Mouse (Mus musculus): ENCODE measurements at regions not wholly inside any gene's neighbourhood (a gene's known extent, or its start where the extent isn't known, plus 50 kb on each side); places are given as distances from the start of the nearest gene placed in this dataset.
A peak's percentile ranks its signal among the peaks of the same experiment; 100 is the strongest.
"Not testable (repeated sequence)": the region's sequence is repeated elsewhere in the genome, so short reads cannot be mapped to it uniquely, and the experiment has no call there.

DNA sequence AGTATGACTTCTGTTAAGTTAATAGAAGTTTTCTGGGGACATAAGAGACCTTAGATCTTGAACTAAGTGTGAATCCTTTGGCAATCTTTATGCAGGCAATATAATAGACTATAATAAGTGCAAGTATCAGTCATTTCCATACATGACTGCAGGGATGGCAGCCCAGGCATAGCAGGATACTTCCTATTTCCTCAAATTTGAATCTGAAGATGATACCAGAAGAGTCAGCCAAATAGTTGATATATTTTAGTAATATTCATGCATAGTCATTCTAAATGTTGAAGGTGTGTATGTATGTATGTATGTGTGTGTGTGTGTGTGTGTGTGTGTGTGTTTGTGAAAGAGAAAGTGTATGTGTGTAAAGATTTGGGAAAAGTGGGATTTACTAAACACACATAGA is 64.3 kb downstream of the Prl2c2 start:
- not testable (repeated sequence) for H3K27ac ChIP-seq (ENCODE audit: control insufficient read depth, insufficient read depth, low read length); DNase-seq; H3K36me3 ChIP-seq (ENCODE audit: control insufficient read depth, insufficient read depth, low read length); H3K27me3 ChIP-seq (ENCODE audit: control insufficient read depth, insufficient read depth, low read length); H3K4me1 ChIP-seq (replicated peaks; ENCODE audit: control insufficient read depth, insufficient read depth, low read length); H3K4me3 ChIP-seq (ENCODE audit: control insufficient read depth, insufficient read depth, low read length)

DNA sequence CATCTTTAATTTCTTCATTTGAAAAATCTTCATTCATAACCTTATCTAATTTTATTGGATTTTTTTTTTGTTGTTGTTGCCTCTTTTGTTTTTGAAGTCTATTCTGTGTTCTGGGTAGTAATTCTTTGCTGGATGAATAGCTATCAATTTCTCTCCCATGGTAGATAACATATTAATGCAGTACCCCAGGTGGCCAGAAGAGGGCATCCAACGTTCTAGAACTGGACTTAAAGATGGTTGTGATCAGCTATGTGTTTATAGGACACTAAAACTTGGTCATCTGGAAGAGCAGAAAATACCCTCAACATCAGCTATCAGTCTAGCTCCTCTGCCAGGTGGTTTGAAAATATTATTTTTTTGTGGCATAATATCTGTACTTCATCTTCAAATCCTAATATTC is 70.1 kb downstream of the Prl2c2 start:
- not testable (repeated sequence) for H3K4me3 ChIP-seq (ENCODE audit: control insufficient read depth, insufficient read depth, low read length); H3K27me3 ChIP-seq (ENCODE audit: control insufficient read depth, insufficient read depth, low read length); H3K36me3 ChIP-seq (ENCODE audit: control insufficient read depth, insufficient read depth, low read length); H3K27ac ChIP-seq (ENCODE audit: control insufficient read depth, insufficient read depth, low read length); DNase-seq; H3K4me1 ChIP-seq (replicated peaks; ENCODE audit: control insufficient read depth, insufficient read depth, low read length)
- 2% methylated on average over 1 of the region's 1 CpGs for WGBS

DNA sequence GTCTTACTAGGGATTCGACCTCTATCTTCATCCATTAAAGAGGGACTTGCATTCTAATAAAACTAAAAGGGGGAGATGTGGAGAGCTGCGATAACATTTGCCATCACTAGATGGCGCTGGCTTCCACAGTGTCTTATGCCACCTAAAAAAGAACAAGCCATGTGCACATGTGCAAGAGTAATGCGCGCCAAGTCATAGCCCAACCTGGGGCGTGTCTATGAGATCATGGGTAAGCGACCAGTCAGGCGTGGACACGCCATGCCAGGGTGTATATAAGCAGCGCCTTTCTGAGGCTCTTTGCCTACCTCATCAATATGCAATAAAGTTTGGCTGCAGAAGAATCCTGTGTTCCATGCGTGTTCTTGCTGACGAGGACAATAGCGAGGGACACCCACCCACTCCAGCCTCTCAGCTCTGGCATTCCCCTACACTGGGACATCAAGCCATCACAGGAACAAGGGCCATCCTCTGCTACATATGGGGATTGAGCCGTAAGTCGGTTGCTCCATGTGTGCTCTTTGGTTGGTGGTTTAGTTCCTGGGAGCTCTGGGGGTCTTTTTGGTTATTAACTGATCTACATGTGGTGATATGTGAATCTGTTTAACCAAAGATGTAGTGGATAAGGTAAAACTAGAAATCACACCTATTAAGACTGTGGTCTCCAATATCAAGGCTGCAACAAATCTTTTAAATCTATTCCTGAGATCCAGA is 73.1 kb downstream of the Prl2c2 start:
- WGBS, result 89% methylated on average over 15 of the region's 15 CpGs
- not testable (repeated sequence) for DNase-seq; H3K27me3 ChIP-seq (ENCODE audit: control insufficient read depth, insufficient read depth, low read length); H3K36me3 ChIP-seq (ENCODE audit: control insufficient read depth, insufficient read depth, low read length); H3K4me3 ChIP-seq (ENCODE audit: control insufficient read depth, insufficient read depth, low read length); H3K27ac ChIP-seq (ENCODE audit: control insufficient read depth, insufficient read depth, low read length); H3K4me1 ChIP-seq (replicated peaks; ENCODE audit: control insufficient read depth, insufficient read depth, low read length)

DNA sequence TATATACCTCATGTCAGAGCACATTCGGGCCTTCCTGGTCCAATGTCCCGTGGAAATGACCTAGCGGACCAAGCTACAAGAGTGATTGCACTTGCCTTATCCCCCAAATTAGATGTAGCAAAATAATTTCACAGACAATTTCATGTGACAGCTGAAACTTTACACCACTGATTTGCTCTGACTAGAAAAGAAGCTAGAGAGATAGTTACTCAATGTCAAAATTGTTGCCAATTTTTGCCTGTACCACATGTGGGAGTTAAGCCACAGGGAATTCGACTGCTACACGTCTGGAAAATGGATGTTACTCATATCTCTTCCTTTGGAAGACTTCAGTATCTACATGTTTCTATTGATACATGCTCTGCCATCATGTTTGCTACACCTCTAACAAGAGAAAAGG is 74.6 kb downstream of the Prl2c2 start:
- DNase-seq, result no peak
- Histone ChIP-seq H3K36me3 (ENCODE audit: control insufficient read depth, insufficient read depth, low read length) (no peaks in the 10 kb centered on the region), H3K27me3 (ENCODE audit: control insufficient read depth, insufficient read depth, low read length) (no peaks in the 10 kb centered on the region), H3K4me3 (ENCODE audit: control insufficient read depth, insufficient read depth, low read length) (no peak overlapping the region), H3K4me1 (replicated peaks; ENCODE audit: control insufficient read depth, insufficient read depth, low read length) (no peaks in the 10 kb centered on the region), H3K27ac (ENCODE audit: control insufficient read depth, insufficient read depth, low read length) (no peak overlapping the region)
- TF ChIP-seq CTCF (IDR thresholded peaks at IDR 0.05; ENCODE audit: borderline replicate concordance, control insufficient read depth, extremely low read depth, insufficient read depth, low read length, poor library complexity), result no peak
- no peak for TF ChIP-seq POLR2A (IDR thresholded peaks at IDR 0.05; ENCODE audit: control insufficient read depth, extremely low read depth, insufficient read depth, low read length, poor library complexity)
- 88% methylated on average over 5 of the region's 5 CpGs for WGBS

DNA sequence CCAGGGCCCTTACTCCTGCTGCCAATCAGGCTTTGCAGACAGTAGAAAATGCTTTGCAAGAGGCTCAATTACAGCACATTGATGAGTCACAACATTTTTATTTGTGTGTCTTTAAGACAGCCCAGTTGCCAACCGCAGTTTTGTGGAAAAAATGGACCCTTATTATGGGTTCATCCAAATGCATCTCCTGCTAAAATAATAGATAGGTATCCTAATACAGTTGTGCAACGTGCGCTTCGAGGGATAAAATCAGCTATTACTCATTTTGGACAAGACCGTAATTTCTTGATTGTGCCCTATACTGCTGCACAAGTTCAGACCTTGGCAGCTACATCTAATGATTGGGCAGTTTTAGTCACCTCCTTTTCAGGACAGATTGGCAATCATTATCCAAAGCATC is 75.4 kb downstream of the Prl2c2 start:
- Histone ChIP-seq H3K4me3 (ENCODE audit: control insufficient read depth, insufficient read depth, low read length) (no peak overlapping the region), H3K27me3 (ENCODE audit: control insufficient read depth, insufficient read depth, low read length) (no peaks in the 10 kb centered on the region), H3K27ac (ENCODE audit: control insufficient read depth, insufficient read depth, low read length) (no peak overlapping the region), H3K4me1 (replicated peaks; ENCODE audit: control insufficient read depth, insufficient read depth, low read length) (no peaks in the 10 kb centered on the region), H3K36me3 (ENCODE audit: control insufficient read depth, insufficient read depth, low read length) (no peaks in the 10 kb centered on the region)
- no peak for DNase-seq
- no peak for TF ChIP-seq CTCF (IDR thresholded peaks at IDR 0.05; ENCODE audit: borderline replicate concordance, control insufficient read depth, extremely low read depth, insufficient read depth, low read length, poor library complexity)
- 93% methylated on average over 5 of the region's 5 CpGs for WGBS

DNA sequence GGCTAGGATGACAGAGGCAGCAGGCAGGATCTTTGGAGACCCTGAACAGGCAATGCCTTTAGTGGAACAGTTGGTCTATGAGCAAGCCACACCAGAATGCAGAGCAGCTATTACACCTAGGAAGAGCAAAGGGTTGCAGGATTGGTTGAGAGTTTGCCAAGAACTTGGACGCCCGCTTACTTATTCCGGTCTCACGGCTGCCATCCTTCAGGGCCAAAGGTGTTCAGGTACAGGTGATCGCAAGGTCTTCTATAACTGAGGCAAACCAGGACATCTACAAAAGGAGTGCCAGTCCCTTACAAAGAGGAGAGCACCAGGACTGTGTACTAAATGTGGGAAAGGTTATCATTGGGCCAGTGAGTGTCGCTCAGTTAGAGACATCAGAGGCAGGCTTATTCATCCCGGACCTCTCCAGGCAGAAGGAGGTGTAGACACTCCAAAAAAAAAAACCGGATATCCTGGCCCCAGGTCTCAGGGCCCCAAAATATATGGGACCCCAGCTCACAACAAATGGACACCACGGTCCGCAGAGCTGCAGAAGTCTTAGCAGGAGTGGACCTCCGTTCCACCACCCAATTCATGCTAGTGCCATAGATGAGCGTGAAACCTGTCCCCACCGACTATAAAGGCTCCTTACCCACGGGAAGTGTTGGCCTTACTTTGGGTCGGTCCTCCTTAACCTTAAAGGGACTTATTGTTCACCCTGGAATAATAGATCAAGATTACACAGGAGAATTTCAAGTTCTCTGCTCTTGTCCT is 77.4 kb downstream of the Prl2c2 start:
- Histone ChIP-seq H3K36me3 (ENCODE audit: control insufficient read depth, insufficient read depth, low read length) (no peaks in the 10 kb centered on the region), H3K4me1 (replicated peaks; ENCODE audit: control insufficient read depth, insufficient read depth, low read length) (no peaks in the 10 kb centered on the region), H3K27me3 (ENCODE audit: control insufficient read depth, insufficient read depth, low read length) (no peaks in the 10 kb centered on the region), H3K4me3 (ENCODE audit: control insufficient read depth, insufficient read depth, low read length) (no peak overlapping the region), H3K27ac (ENCODE audit: control insufficient read depth, insufficient read depth, low read length) (no peak overlapping the region)
- no peak for DNase-seq
- 94% methylated on average over 15 of the region's 15 CpGs for WGBS
- no peak for TF ChIP-seq POLR2A (IDR thresholded peaks at IDR 0.05; ENCODE audit: control insufficient read depth, extremely low read depth, insufficient read depth, low read length, poor library complexity)
- TF ChIP-seq CTCF (IDR thresholded peaks at IDR 0.05; ENCODE audit: borderline replicate concordance, control insufficient read depth, extremely low read depth, insufficient read depth, low read length, poor library complexity), result no peak

DNA sequence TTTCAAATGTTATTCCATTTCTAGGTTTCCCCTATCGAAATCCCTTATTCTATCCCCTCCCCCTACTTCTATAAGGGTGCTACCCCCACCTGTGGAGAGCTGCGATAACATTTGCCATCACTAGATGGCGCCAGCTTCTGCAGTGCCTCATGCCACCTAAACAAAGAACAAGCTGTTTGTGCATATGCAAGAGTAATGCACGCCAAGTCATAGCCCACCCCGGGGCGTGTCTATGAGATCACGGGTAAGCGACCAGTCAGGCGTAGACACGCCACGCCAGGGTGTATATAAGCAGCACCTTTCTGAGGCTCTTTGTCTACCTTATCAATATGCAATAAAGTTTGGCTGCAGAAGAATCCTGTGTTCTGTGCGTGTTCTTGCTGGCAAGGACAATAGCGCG is 79.6 kb downstream of the Prl2c2 start:
- Histone ChIP-seq H3K4me1 (replicated peaks; ENCODE audit: control insufficient read depth, insufficient read depth, low read length) (no peaks in the 10 kb centered on the region), H3K36me3 (ENCODE audit: control insufficient read depth, insufficient read depth, low read length) (no peaks in the 10 kb centered on the region), H3K27me3 (ENCODE audit: control insufficient read depth, insufficient read depth, low read length) (no peaks in the 10 kb centered on the region), H3K4me3 (ENCODE audit: control insufficient read depth, insufficient read depth, low read length) (no peak overlapping the region), H3K27ac (ENCODE audit: control insufficient read depth, insufficient read depth, low read length) (no peak overlapping the region)
- 94% methylated on average over 14 of the region's 14 CpGs for WGBS
- peak; percentile 23; the same call in 1 of the 2 replicates for TF ChIP-seq CTCF (IDR thresholded peaks at IDR 0.05; ENCODE audit: borderline replicate concordance, control insufficient read depth, extremely low read depth, insufficient read depth, low read length, poor library complexity)
- TF ChIP-seq POLR2A (IDR thresholded peaks at IDR 0.05; ENCODE audit: control insufficient read depth, extremely low read depth, insufficient read depth, low read length, poor library complexity), result no peak
- no peak for DNase-seq
